Mouse (Mus musculus) Muller cell, postnatal 12 days (primary cell): ENCODE results near the gene 9130204L05Rik.
A peak's percentile ranks its signal among the peaks of the same experiment; 100 is the strongest.

ENCODE experiments used
- DNase-seq: peaks from one replicate; pipeline ENCODE4 v3.0.0-alpha.2; 2015; ENCODE audit errors: inconsistent ontology term

9130204L05Rik gene

GRCm38 (mm10) chr3:91090703-91091102 is at the start of gene 9130204L05Rik:
Gene 9130204L05Rik (minus strand): TSS chr3:91090803.
- no peak for DNase-seq

GRCm38 (mm10) chr3:91108696-91109095 is 18.1 kb upstream of the 9130204L05Rik start:
- DNase-seq: no peak

GRCm38 (mm10) chr3:91059211-91059610 is 31.4 kb downstream of the 9130204L05Rik start:
- no peak for DNase-seq

- DNase-seq: peak; percentile 33
Measured at GRCm38 (mm10) chr3:91052654-91053053, 37.9 kb downstream of the 9130204L05Rik start.
